Mouse (Mus musculus) granulocyte monocyte progenitor cell, adult 5-6 weeks (primary cell): ENCODE data around the gene Ldb2. TPM values are rescaled to one million over a fixed set of nuclear protein-coding genes. Genes with fewer than 3 reads are reported as not detected.

Experiments
- ATAC-seq: replicated peaks from 2 replicates; pipeline ENCODE4 v1.8.0; 2016; ENCODE audit warnings: mild to moderate bottlenecking, moderate TSS enrichment, inconsistent platforms; ENCODE audit not compliant: poor library complexity, severe bottlenecking
- total RNA-seq, 2 experiments: library from RNA; stranded (forward) in 1 of 2; stranded (reverse) in 1 of 2; fragments of 200-712, 200-1000 nt in 1 of 2; fragments of >200 nt in 1 of 2; fragmentation: Nextera tagmentation in 1 of 2; gene quantifications; 2 replicates each; pipeline ENCODE4 v1.2.3; 2014 to 2017

The Ldb2 gene
- total RNA-seq (2014; fragmentation: Nextera tagmentation) (not detected in 2 replicates), total RNA-seq (2017) (not detected in 2 replicates)

DNA sequence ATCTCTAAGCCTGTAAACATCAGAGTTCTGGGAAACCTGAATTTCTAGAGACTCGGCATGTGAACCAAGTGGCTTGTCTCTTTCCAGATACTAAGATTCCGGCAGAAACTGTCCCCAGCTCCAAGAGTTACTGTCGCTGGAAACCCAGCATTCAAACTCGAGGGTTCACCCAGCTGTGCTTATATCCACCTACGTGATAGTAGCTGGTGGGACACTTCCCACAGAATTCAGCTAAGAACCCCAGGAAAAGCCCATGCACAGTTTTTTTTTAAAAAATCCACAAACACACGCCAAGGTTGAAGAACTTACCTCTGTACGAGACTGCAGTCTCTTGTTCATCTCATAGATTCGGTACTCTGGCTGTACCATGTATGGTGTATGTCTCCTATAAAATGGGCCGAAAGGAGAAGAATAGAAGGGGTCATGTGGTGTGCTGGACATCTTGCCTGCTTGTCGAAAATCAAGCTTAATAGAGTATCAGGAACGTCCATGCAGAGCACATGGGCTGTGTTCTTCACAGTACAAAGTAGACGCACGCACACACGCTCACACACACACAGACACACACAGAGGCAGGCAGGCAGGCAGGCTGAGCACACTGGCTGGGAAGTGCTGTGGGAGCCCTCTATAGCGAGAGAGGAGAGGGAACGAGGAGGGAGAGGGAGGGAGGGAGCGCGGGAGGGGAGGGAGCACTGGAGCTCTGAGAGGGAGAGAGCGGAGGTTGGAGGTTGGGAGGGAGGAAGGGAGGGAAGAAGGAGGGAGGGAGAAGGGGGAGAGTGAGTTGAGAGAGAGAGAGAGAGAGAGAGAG lies at the start of gene Ldb2:
TSS of gene Ldb2 (minus strand) at position 628 of the 808 bp plus-strand sequence.
- peak; percentile 25; the same call in 1 of the 2 replicates for ATAC-seq

DNA sequence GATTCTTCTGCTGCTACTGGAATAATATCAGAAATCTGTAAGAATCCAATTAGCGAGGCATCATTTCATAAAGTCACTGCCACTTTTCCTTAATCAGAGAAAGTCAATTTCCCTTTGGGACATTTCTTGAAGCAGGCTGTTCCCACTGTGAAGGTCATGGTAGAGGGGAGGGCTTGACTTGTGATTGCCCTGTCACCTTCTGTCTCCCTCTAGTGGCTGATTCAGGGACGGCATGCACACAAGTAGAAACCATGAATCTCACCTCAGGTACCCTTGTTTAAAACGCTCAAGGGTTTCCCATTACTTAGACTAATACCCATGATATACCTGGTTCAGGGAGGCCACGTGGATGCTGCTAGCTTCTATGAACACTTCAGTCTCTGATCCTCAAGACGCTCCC lies 31.8 kb upstream of the Ldb2 start:
- peak; percentile 66 for ATAC-seq

DNA sequence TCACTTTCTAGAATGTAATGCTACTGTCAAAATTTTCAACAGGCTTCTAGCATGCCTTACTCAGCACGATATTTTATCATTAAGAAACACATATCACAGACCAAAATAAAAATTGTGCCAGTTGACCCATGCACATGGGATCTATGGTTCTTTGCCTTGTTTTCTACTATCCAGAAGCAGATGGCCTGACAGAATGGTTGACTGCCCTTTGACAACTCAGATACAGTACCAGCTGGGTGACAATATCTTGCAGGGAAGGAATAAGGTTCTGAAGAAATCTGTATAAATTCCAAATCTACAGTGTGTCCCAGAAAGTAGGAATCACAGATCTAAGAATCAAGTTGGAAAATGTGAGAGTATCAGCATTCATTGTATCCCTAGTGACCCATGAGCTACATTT lies 16.0 kb upstream of the Ldb2 start:
- ATAC-seq = no peak

DNA sequence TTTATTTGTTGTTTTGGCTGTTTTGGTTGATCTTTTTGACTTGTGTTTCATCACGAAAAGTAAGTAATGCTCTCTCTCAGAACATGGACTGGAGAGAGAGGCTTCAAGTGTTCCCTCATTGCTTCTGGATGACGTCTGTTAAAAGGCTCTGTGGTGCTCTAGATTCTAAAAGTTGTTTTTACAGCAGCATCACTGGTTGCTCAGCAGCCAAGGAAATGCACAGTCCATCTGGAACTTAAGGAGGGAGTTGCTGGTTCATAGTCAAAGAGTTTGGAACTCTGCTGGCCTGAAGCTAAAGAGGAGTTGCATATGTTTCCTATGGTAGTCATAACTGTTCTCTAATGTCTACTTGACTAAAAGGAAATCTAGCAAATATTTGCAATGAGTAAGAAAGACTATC lies 6.5 kb upstream of the Ldb2 start:
- ATAC-seq = no peak

DNA sequence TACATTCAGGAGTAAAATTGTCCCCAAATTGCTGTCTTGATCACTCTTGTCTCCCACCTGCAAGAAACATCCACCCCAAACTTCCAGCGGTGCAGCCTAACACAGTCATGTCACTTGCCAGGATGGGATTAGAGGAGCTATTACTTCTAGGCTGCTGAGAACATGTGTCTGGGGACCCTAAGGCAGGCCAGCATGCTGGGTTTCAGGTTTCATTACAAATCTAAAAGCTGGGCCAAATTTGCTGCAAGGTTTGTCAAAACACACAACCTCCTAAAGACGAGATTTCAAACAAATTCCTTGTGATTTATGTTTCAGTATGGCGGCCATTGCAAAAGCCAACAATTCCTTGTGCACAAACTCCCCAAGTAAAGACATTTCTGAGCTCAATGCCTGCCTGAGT lies 1.6 kb upstream of the Ldb2 start:
- no peak for ATAC-seq

DNA sequence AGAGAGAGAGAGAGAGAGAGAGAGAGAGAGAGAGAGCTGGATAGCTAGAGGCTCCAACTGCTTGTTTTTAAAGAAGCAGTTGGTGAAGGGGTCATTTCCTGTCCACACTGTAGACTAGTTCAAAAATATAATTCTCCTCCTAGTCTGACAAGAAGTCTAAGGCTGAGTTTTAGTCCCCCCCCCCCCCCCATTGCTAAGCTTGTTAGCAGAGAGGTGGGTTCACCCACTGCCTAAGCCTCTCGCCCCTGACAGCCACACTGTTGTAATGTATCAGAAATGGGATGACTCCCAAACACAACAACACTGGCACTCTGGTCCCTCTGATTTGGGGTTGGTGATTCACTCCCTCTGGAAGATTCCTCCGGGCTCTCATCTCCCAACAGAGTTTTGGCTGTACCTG lies 381 bp upstream of the Ldb2 start:
- ATAC-seq = no peak

DNA sequence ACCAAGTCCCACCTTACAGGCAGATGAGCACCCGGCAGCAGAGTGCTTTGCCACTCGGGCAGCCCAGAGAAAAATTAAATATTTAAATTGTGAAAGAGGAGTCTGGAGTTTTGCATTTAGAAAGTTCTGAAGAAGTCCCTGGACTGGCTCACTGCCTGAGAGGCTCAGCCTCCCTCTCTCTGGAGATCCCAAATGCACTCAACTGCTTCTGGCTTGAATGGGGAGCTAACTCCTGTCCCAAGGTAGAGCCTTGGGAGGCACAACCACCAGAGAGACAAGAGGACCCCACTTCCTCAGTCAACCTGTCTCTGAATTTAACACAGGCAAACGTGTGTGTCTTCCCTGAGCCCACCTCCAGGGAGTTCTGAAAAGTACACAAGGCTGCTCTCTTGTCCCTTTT lies 987 bp downstream of the Ldb2 start:
- ATAC-seq = no peak

DNA sequence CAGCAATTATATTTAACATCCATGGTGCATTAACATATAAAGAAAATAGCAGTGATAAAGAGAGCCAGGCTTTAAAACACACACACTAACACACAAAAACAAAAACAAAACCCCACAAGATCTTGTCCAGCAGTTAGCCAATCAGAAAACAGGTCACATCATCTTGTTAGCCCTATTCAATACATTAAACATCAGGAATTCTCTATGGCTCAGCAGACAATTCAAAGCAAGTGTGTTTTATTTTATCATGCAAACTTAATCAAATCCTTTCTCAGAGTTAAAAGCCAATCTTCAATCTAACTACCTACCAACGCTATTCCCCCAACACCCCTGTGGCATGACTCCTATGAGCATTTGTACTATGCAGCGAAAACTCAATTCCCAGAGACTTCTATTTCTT lies 1.4 kb downstream of the Ldb2 start:
- ATAC-seq = no peak

DNA sequence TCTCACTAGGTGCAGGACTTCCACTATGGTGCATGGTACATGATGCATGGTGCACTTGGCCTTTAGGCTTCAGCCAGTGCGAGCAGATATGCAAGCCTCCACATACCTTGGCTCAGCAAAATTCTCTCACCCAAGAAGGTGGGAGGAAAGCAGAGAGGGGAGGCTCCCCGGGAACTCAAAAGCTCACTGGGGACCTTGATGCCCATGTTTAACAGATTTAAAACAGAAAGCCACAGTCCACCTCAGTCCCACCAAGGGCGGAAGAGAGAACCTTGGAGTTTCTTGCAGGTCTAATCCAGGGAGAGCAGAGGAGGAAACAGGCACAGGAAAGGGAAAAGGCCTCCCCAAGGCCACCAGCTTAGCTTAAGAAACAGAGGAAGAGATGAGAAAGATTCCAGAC lies 14.9 kb downstream of the Ldb2 start:
- ATAC-seq = no peak

DNA sequence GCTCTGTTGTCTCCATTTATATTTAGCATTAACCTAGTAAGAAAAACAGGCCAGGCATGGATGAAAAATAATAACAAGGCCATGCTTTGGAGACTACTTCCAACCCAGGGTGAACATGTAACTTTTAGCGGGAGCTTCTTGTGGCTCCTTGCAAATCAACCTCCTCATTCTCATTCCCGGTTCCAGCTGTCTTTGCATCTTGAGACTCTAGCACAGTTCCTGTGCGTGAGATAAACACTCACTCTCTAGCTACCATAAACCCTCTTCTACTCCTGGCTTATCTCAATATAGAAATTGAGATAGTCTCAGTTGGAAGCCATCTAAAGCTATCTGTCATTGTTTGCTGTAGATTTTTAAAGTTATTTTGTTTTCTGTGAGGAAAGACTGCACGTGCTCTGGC lies 20.1 kb downstream of the Ldb2 start:
- no peak for ATAC-seq

DNA sequence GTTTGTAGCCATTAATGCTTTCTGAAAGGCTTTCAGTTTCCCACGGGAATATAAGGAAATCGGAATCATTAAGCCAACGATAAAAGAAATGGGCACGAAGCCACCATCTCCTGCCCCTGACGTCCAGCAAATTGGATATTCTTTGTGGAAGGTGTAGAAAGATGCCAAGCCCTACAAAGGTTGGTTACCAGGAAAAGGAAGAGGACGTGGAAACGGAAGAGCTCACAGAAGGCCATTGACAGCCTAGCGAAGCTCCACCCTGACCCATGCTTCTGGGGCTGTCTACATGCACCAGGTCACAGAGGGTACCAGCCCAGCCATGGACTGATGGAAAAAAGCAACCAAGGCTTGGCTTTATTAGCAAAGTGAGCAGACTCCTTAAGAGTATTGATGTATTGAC lies 31.0 kb downstream of the Ldb2 start:
- no peak for ATAC-seq

DNA sequence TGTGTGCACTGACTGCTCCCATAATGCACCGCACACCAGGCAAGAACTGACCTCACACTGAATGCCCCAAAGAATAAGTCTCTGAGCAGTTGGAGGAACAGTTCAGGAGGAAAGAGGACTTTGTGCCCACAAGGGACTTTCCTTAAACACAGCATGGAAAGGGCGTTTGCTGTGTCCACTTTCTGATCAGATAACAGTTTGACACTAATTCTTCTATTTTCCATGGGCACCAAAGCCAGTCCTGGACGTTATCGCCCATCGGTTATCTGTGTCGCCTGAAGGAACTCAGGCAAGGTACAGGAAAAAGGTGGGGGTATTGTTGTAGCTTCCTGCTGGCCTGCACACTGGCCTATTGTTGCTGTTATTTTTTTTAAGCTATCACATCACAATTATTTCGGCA lies 34.6 kb downstream of the Ldb2 start:
- no peak for ATAC-seq

DNA sequence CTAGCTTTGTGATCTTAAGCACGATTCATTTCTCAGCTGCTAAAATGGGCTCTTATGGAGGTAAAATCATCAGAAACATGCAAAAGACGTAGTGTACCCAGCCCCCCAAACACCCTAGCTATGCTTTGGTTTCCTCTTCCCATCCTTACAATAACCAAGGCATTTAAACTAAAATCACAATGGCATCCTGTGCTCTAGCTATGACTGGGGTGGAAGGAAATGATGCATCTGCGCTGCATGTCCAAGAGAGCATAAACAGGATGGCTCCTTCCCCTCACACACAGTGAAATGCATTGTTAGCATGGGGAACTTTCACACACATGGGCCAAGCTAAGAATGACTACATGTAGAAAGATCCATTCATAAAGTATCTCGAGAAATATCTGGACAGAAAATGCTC lies 40.3 kb downstream of the Ldb2 start:
- ATAC-seq = no peak

DNA sequence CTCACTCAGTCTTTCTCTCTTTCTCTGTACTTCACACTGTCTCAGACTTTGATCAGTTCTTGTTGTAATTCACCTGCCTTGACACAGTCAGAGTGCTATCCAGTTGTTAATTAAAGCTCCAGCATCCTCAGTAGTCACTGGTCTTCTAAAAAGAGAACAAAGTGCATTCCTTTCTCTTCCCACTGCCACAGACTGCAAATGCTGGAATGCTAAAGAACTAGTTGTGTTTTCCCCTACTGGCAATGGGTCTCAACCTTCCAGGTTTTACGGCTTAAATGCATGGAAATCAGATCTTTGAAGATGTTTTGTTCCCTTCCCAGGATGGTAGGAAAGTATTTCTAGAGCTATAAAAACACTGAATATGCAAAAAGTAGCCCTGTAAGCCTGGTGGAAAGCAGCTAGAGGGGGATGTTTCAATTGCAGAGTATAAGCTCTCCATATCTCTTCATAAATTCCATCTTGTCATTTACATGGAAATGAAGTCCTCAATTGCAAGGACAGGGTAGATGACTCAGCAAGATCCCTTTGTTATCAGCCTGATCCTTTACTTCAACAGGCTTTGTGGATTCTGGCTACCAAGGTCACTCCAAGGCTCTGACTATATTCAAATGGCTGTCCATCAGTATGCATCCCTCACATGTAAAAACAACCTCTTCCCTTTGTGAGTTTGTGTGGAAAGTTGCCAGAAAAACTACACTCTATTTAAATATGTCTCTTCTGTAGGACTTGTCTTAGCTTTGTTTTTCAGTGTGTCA lies 45.1 kb downstream of the Ldb2 start:
- ATAC-seq = no peak

DNA sequence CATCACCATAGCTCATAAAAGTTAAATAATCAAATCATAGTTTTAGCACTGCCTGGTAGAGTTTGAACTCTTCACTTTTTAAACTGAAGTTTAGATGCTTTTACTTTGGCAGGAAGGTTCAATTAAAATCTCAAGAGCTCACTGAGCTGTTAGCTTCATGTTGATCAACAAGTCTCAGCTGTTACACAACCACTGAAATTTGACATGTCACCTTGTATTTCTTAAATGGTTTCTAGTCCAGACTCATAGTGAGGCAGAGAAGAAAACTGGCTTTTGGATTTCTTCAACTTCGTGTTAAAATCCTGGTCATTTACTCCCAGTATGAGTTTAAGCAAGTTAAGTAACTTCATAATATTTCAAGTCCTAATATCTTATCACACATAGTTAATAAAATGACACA lies 53.8 kb downstream of the Ldb2 start:
- no peak for ATAC-seq

DNA sequence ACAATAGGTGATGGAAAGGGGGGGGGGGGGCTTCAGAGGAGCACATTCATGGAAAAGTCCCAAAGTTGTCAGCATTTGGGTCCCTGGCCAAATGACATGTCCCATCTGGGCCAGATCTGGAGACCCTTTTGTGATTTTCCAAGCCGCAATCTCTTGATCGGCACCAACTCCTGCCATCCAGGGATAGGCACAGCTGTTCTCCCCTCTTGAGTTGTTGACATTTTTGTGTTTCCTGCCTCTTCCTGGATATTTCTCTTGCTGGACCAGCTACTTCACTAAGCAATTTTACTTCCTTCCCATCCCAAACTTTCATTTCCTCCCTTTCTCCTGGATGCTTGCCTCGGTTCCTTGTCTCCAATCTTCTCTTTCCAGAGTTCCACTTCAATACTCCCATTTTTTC lies 63.1 kb downstream of the Ldb2 start:
- no peak for ATAC-seq

DNA sequence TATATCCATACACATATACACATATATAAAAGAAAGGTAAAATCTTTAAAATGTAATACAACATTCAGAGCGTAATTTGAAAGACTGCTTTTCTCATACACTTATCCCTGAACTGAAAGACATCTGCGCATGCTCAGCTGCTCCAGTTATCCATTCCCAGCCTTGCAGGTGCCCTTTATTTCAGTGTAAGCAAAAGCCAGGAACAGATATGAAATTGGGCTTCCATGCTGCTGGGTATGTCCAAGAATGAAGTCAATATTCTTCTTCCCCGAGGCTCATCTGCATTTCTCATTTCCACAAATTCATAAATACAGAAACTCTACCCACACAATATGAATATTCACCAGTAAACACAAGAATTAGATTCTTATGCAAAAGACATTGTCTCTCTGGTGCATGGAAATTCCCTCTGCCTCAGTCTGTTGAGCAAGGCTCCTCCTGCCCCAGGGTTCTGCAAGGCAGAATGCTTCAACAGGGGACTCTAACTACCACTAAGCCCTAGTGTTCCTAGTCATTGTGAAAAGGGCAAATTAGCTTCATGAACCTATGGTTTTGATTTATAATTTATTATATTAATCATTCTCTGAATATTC lies 65.3 kb downstream of the Ldb2 start:
- ATAC-seq = no peak

DNA sequence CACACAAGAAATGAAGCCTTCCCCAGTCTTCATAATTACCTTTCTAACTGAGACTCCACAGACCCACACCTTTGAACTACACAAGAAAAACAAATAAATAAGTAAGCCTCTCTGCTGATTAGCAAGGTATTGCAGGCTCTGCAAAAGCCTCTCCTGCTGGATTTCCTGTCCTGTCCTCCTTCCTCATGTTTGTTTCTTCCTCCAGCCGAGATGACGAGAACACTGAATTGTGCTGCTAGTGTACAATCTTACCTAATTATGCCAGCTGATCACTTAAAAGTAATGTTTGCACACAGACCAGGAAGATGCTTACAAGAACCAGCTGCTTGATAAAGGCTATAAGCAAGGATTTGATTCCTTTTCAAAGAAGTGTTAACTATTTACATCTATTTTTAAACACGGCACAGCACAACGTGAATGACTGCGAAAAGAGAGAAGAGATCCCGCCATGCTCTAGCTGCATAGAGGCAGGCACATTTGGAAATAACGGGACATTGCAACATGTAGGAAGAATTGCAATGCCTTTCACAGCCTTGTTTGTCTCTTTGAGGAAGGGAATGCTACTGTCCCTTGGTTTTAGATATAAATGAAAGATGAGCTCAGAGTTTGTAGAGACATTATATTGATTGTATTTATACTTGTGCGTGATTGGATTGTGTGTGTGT lies 69.7 kb downstream of the Ldb2 start:
- ATAC-seq = no peak

DNA sequence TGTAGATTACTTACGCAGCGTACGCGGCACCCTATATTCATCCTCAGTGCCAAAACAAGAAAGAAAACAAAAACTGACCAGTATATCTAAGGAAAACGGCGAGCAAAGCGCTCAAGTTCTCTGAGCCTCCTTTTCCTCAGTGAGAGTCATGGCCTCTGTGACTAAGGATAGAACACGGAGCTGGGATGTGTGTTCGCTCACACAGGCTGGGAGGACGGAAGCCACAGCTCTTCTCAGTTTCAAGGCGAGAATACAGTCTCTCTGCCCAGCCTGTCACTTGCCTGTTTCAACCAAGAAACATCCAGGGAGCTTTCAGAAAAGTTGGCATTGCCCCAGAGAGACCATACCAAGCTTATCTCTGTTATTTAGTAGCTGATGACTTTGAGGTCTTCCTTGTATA lies 71.5 kb downstream of the Ldb2 start:
- ATAC-seq = no peak

DNA sequence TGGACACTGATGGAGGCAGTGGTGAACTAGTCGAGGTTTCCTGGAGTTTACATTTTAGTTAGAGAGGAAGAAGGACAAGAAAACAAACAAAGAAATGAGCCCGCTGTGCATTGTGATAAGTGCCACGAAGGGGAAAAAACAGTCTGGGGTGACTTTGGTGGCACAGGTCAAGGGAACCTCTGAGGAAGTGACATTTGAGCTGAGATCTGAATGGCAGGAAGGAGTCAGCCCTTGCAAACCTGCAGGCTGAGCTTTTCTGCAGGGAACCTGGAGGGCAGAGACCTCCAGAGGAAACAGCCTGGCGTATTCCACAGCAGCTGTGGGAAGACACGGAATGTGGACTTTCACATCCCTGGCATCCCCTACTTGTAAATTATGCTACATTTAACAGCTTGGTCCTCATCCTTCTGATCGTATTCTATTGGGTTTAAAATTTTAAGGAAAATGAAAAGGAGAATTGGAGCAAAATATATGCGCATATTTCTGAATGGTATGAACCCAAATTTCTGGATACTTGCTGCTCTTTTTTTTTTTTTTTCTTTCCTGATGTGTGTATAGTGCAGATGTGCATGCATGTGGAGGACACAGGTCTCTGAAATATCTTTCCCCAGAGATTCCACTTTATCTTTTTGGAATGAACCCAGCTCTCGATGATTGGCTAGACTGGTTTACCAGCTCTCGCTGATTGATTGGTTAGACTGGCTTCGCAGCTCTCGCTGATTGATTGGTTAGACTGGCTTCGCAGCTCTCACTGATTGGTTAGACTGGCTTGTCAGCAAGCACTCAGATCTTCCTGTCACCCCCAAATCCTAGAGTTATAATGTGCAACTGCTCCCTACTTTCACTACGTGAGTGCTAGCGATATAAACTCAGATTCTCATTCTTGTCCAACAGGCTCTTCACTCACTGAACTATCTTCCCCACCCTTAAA lies 72.7 kb downstream of the Ldb2 start:
- no peak for ATAC-seq
